8 mouse cellular contexts compared by ENCODE assay signal in genomic region chr5:20462376-20462775, GRCm38 (mm10).
DNase-seq lines count a peak whose midpoint lies in the region.
"Had no signal": no experiment of that assay in that cellular context is flagged by ENCODE, and none has a peak within 500 bp of the region (broad histone marks: within the 10 kb centered on the region; RNA-seq: fewer than 3 reads in every experiment).

No protein-coding gene starts in this region.

- intact Hi-C loops in heart, postnatal 25 days (cut with DNase I) = no loop called here

- DNase-seq in heart, adult 9 months (ENCODE audit: low spot score in 2 of 2) = peak; percentile 16 to 36
- no peak for DNase-seq in heart, postnatal 25 days (ENCODE audit: low spot score)
- DNase-seq in brain, embryonic 18.5 days (ENCODE audit: low read depth, low spot score) = peak; percentile 8
- DNase-seq in cerebellum, postnatal 36 days = peak; percentile 33 to 42
- peak; percentile 43 to 64 for DNase-seq in left cerebral cortex, adult 9 months (ENCODE audit: low spot score in 2 of 2)
- no peak for DNase-seq in embryo, embryonic 10 days (ENCODE audit: low spot score)
- no peak for DNase-seq in thymus, postnatal 14 days
- DNase-seq: gastrocnemius, postnatal 25 days had no signal

Comparison
In these comparisons a context has a peak if more than half of its experiments do, and no peak if none do; other contexts are left out.
1. DNase-seq: peak in heart, adult 9 months (2 of 2), brain, embryonic 18.5 days (single experiment), cerebellum, postnatal 36 days (2 of 2) and left cerebral cortex, adult 9 months (2 of 2); none in heart, postnatal 25 days (single experiment), embryo, embryonic 10 days (single experiment) and thymus, postnatal 14 days (single experiment).